Mouse (Mus musculus) right cerebral cortex, adult 18-20 months (tissue): ENCODE results near the gene Slc15a2.

ENCODE experiments used
- DNase-seq: peaks from one replicate; pipeline ENCODE4 v3.0.0; 2022; ENCODE audit warnings: mixed read lengths

Slc15a2 gene

DNA sequence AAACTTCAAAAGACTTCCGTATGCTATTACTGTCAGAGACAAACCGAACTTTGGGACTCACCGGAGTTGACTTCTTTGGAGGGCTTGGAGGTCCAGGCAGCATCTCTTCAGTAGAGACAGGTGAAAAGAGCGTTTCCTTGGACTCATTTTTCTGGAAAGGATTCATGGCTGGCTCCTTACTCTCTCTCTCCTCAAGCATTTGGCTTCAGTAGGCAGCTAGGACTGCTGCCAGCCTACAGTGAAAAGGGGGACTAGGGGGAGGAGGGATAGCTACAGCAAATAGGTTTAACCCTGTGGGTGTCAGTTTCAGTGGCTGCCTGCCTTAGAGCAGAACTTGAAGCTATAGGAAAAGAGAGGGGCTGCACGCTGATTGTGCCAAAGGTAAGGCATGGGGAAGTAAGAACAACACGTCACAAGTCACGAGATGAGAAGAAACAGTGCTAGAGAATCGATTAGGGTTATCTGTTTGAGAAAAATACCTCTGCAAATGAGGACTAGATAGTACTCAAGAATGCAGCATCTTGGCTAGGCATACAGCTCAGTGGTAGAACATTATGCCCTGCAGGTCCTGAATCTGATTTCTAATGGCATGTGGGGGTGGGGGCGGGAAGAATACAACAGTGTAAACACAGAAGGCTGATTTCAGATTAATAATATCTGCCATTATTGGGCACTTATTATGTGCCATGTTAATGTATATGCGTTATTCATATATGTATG lies at the start of gene Slc15a2:
Gene Slc15a2 (minus strand): TSS at position 369 of the 720 bp plus-strand sequence.
- DNase-seq: peak; percentile 31

DNA sequence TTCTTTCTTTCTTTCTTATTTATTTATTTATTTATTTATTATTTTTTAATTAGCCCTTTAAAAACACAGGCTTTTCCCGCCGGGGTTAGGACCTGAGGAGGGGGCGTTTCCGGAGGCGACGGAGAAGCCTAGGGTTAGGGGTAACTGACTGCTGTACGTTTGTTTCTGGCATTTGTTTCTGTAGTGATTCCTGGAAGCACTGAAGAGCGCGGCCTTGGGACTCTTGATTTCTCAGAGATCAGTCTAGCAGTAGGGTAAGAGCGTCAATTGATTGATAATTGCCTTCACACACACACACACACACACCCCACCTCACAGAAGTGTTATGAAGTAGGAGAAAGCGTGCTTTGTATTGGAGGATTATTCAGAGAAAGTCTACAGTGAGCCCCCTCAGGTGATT lies 44.1 kb upstream of the Slc15a2 start:
- no peak for DNase-seq

DNA sequence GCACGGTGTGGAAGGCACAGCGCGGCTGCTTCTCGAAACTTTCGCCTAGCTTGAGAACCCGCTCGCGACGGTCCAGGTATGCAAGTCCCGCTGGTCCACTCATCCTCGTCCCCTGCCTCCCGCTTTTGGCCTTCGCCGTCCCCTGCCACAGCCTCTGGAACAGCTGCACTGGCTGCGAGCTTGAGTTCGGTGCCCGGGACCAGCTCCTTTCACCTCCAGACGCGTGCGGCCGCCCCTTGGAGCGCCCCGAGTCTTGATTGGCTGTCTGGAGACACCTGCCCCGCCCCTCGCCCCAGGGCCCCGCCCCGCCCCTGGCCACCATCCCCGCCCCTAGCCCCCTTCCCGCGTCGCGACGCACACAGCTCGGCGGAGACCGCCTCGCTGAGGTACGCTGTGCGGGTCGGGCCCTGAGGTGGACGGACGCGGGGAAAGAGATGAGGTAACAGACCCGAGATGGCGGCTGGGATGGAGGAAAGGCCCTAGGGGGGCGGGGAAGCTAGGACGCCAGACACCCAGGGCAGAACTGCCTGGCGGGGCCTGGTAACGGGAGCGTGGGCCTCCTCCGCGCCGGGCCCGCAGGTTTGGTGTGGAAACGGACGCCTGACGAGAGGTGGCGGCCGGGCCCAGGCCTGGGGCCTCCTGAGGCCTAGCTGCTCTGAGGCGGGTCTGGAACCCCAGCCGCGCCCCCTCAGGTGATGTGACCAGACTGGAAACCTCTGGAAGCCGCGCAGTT lies 43.5 kb upstream of the Slc15a2 start, which contains the start of gene Iqcb1:
Gene Iqcb1 (plus strand): TSS at position 332 of the 733 bp plus-strand sequence.
- DNase-seq: peak; percentile 86

DNA sequence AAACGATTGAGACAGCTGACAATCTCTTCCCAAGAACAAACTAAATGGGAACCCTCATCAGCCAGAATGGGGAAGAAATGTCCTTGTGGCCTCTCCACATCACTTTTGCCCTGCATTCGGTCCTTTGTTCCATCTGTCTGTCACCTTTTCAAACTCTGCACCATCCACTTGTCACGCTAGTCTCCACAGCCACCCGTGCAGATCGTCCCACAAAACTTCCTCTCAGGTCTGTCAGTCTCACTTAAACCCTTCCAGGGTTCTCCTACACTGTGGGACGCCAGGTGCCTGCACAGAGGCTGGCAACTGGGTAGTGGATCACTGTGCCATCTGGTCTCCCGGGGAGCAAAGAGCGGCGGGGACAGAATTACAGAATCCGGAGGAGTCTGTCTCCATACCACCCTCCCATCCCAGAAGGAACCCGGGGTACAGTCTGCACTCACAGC lies 42.9 kb upstream of the Slc15a2 start:
- no peak for DNase-seq

DNA sequence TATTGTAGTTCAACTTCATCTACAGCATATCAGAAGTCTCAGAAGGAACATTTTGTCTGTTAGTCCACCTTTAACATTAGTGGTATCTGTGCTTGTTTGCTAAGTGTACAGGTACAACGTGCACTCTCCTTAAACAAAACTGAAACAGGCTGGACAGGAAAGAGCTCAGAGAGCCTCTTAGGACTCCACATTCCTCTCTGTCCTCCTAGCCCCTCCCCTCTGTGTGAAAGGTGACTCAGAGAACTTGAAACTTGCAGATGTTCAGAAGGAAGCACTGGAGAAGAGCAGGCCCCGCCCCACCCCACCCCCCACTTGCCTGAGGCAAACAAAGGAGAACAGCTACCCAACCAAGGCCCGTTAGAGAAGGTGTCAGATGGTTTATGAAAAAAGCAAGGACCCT lies 36.7 kb upstream of the Slc15a2 start:
- DNase-seq: no peak

DNA sequence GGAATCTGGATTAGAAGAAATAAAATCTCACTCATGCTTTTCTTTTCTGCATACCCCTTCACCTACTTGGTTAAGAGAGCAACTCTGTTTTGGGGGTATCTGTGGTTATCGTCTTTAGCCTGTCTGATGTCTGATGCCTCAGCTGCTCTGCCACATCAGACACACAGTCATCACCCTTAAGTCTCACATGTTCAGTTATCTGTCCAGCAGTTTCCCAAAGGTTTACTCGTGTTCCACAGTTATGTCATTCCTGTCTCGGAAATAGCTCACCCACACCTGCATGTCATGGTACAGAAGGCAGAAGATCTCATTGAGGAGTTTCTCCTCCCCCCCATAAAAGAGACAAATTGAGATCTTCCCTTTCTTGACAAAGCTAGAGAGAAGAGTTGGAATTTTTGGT lies 36.0 kb upstream of the Slc15a2 start:
- no peak for DNase-seq

DNA sequence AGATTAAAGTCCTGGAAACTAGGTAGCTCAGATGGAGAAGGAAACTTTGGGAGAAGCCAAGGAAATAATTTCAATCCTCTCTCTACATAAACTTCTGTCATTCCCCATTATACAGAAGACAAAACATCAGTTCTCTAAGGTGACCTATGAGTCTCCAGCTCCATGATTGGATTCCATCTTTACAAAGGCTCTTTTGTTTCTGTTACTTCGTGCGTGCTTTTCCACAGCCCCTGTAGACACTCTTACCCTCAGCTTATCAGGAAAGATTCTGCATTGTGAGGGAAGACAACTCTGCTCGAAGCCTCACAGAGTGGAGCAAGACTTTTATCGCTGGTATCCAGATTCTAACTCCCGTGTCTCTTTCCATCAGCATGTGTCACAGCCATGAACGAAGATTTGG lies 35.3 kb upstream of the Slc15a2 start:
- DNase-seq: no peak

DNA sequence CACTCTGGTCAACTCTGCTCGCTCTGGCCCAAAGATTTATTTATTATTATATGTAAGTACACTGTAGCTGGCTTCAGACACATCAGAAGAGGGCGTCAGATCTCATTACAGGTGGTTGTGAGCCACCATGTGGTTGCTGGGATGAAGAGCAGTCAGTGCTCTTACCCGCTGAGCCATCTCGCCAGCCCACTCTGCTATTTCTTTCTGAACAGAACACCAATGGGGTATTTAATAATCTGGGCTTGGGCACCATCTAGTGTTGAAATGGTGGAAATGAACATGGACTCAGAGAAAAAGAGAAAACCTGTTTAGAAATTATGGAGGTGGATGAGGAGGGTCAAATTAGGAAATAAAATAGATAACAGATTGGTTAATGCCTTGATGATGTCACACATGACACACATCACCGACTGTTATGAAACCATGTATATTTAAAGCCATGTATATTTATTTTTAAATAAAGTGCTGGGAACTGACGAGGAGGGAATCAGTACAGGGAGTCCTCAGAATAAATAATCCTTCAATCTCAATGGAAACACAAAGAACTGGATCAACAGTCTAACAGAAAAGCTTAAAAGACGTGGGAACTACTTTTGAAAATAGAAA lies 32.7 kb upstream of the Slc15a2 start:
- DNase-seq: peak; percentile 86

DNA sequence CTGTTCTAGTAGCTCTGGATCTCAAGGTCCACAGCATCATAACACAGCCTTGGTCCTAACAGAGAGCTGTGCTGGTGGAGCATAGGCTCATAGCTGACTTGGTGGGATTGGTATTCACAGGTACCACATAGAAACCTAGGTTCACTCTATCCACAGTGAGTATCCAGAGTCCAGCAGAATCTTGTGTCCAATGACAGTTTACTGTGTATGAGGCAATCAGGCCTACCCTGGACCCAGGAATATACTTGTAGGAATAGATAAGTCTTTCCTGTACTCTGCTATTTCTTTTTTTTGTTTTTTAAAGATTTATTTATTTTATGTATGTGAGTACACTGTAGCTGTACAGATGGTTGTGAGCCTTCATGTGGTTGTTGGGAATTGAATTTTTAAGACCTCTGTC lies 32.2 kb upstream of the Slc15a2 start:
- DNase-seq: no peak

DNA sequence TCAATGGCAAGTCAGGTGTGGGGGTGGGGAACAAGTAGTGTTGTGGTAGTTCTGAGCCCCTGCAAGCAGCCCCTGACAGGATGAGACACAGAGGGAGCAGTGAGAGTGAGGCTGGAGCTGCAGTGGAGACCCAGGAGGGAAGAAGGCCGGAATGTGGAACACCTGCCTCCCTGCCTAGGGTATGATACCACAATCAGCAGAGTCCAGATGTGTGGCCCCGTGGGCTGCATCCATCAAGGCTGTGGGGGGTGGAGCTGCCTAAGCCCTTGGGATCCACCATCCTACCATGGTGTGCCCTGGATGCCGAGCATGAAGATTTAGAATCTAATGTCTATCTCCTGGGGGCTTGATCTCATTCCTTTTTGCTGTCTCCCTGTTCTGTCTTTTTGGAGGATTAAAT lies 28.9 kb upstream of the Slc15a2 start:
- no peak for DNase-seq

DNA sequence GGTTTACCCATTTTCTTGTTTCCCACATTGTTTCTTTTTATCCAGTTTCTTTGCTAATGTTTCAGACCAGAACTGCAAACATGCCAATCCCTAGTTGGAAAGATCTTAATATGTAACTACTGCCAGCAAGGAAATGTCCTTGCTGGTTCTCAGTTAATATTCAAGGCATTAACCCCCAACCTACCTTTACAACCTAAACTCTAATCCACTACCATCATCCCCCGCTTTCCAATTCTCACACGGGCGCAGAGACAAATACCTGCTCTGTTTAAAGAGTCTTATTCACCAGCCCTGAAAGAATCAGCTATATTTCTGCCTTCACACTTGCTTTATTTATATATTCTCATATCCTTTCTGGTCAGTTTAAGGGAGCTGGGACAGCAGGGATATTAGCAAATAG lies 23.9 kb upstream of the Slc15a2 start:
- DNase-seq: no peak

DNA sequence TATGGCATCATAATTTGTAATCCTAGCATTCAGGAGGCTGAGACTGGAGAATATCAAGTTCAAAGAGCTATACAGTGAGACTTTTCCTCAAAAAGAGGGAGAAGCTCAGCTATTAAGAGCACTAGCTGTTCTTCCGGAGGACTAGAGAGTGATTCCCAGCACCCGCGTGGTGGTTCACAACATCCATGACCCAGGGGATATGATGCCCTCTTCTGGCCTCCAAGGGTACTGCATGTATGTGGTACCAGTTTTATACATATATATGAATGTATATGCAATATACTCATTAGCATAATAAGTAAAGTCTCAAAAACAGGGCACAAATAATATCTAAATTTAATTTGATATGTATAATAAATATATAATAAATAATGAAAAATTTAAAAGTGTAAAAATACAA lies 17.6 kb upstream of the Slc15a2 start:
- DNase-seq: no peak

DNA sequence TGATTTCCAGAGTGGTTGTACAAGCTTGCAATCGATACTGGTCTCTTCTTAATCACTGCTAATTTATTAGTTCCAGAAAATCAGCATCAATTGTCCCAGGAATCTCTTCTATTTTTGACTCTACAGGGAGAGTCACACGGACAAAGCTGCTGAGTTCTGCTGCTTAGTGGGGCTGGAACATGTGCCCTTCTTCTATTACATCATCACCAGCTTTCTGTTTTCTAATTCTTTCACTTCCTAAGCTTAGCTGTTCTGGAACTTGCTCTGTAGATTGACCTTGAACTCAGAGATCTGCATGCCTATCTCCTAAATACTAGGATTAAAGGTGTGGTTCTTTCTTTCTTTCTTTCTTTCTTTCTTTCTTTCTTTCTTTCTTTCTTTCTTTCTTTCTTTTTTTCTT lies 13.6 kb upstream of the Slc15a2 start:
- no peak for DNase-seq

DNA sequence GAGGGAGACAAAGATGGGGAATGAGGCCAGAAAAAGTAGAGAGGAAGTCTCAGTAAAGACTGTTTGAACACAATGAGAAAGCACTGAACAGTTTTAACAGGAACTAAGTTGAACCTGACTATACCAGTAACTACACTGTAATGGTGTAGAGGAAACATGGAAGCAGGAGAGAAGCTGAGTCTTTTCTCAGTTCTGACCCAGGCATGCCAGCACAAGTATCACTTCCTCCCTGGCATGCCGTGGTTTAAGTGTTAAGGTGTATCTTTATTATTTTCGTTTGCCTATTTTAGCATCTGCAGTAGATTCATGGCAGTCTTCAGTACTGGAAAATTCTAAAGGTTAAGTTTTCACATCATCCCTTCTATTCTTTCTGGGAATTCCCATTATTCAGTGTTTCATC lies 10.2 kb upstream of the Slc15a2 start:
- no peak for DNase-seq

DNA sequence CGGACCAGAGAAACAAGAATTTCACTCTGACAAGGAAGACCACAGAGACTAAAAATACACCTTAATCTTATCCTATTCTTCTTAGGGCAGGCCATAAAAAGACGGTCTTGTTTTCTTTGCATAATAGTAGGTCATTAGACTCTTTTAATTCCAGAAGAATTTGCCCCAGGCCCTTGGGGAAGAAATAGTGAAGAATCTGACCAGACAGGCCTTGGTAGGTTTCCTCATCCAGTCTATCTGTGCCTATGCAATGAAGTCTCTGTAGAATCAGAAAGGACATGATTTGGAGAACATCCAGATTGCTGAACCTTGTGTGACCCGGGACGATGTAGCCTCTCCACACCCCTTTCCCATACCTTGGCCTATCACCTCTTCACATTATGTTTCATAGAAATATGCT lies 5.4 kb upstream of the Slc15a2 start:
- no peak for DNase-seq

DNA sequence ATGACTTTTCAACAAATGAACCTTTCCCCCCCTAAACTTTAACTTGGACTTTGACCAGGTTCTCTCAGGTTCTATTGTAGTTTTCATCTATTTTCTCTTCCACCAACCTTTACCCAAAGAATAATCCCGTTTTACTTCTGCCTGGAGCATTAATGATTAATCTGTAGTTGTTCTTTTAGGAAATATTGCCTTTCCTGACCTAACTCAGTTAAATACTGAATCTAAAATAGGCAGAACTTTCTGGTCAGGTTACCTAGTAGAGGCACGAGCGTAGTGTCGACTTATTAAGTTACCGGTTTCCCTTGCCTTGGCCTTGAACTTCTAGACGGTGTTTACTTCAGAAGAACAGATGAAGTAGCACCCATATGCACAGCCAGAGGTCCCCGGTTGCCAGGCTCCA lies 1.7 kb upstream of the Slc15a2 start:
- DNase-seq: no peak

DNA sequence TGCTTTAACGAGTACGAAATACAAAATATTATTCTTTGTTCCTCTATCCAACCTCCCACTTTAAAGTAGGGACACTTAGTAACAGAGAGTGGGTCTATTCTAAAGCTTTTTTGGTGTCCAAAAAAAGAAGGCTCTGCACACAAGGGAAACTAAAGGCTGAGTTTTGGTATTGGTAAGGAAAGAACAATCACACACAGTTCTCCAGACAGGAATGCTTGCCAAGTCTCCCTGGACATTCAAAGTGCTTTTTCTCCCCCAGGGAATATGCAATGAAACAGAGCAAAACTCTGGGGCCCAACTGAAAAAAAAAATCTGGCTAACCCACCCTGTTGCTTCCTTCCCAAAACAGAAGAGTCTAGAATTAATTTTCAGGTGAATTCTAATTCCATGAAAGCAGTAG lies 616 bp downstream of the Slc15a2 start:
- no peak for DNase-seq

DNA sequence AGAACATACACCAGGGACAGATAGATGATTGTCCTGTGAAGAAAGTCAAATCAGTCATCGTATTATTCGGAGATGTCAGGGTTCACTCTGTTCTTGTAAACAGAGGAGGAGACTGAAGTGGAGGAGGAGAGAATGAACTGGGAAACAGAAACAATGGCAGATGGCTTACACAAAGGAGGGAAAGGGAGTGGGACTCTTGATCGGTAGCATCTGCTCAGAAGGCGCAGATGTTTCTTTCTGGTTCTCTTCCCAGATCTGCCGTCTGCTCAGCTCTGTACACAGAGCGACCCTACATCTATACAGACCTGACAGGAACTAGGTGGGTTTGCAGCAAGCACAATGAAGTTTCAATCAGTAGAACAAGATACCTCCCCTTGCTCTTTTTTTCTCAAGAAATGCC lies 9.1 kb downstream of the Slc15a2 start:
- no peak for DNase-seq

DNA sequence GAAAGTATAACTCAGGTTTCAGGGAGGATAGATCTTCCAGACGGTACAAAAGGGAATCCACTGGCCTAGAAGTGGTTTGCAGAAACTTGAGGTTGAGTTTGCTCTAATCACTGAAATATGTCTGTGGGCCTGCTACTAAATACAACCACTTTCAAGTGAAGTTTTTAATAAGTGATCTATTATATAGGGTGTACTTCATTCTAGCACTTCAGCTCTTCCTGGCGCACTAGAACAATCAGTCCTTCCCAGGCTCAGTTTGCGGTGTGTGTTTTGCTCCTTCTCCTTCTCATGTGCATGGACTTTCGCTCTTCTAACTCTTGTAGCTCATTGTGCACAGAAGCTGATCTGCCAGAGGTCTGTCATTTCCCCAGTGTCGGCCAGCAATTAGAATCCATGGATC lies 11.8 kb downstream of the Slc15a2 start:
- DNase-seq: no peak

DNA sequence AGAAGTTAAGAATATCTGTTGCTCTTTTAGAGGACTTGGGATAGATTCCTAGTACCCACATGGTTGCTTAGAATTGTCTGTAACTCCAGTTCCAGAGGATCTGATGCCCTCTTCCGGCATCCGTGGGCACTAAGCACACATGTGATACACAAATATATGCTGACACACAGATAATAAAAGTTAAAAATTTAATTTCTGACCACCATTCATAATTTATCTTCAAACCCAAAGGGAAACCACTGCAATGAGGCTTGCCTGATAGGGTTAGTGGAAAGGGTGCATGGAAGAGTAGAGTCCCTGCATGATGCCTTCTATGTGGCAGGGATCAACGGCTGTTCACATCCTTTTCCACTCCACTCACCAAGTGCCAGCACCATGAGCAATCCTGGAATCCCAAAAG lies 13.1 kb downstream of the Slc15a2 start:
- no peak for DNase-seq

DNA sequence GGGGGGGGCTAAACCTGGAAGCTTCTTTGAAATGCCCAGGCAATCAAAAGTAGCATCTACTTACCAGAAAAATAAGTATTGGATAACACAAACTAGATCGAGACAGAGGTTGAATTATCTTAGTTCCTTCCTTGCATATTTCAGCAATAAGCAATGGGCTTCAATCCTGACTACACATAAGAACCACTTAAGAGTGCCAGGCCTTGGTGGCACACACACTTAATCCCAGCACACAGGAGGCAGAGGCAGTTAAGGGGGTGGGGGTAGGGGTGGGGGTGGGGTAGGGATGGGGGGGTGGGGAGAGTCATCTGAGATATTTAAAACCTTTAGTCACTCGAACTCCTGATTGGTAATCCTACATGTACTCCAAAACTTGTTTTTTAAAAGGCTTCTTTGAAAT lies 13.5 kb downstream of the Slc15a2 start:
- DNase-seq: no peak

DNA sequence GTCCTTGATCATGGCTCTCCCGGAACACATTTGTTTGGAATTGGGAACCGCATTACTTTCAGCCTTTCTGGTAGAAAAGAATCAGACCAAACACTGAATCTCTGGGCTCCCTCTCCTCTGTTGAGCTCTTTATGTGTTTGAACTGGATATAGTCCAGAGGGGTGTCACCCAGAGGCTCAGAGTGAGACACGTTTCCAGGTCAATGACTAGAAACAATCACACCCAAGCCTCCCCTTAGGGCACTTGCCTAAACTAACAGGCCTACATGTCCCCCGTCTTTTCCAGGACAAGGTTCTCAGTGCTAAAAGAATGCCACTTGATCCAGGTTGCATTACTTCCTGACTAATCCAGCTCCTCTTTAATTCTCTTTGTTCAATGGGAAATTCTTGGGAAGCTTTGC lies 13.9 kb downstream of the Slc15a2 start:
- peak; percentile 11 for DNase-seq

DNA sequence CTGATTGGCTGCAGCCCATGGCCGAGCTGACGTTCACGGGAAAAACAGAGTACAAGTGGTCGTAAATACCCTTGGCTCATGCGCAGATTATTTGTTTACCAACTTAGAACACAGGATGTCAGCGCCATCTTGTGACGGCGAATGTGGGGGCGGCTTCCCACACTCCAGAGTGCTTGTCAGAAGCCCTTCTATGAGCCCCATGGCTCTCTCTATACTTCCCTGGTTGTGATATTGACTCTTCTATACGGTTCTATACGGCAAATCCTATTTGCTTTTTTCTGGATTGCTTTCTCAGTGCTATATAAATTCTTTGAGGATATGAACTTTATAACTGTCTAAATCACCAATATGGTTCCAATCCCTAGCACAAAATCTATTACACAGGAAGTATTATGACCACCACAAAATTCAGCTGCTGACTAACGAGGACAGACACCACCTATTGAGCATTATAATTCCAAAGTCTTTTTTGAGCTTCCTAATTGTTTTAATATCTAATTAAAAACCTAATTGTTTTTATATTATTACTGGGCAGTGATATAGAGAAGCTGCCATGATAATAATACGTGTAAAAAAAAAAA lies 14.5 kb downstream of the Slc15a2 start:
- DNase-seq: no peak

DNA sequence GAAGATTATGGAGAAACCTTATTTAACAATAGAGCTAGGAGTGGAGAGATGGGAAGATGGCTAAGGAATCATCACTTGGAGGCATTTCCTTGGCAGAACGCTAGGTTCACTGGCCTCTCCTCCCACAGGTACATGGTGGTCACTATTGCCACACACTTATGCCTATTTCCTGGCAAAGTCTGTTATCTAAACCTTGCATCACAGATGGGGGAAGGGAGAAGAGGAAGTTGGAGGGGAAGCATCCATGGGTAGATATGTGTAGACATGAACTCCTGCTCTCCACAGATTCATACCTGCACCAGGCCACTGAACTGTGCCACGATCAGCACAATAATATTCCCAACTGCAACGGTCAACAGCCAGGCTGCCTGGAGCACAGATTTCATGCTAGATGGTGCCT lies 32.8 kb downstream of the Slc15a2 start:
- DNase-seq: no peak
